Mouse (Mus musculus): ENCODE measurements around the gene Tardbp. TPM values are rescaled to one million over a fixed set of nuclear protein-coding genes. Genes with fewer than 3 reads are reported as not detected.

Tardbp gene
- polyA plus RNA-seq, 1 experiment: 198 TPM

GRCm38 (mm10) chr4:148635309-148635708 is 8.5 kb upstream of the Tardbp start:
- Histone ChIP-seq H3K79me2 (ENCODE audit: control insufficient read depth, insufficient read depth) (no peaks in the 10 kb centered on the region), H3K79me3 (ENCODE audit: low read depth) (no peaks in the 10 kb centered on the region), H3K4me3 (ENCODE audit: insufficient read depth, poor library complexity, severe bottlenecking) (no peak overlapping the region), H3K36me3 (ENCODE audit: control insufficient read depth, insufficient read depth) (no peaks in the 10 kb centered on the region), H3K27me3 (ENCODE audit: control insufficient read depth, insufficient read depth, insufficient read length) (no peaks in the 10 kb centered on the region), H3ac (ENCODE audit: control insufficient read depth, insufficient read length, low read depth) (no peak overlapping the region)
- TF ChIP-seq FOSL1 (IDR thresholded peaks at IDR 0.05; ENCODE audit: insufficient read depth, low read length, poor library complexity, severe bottlenecking) (no peak), CTCF (IDR thresholded peaks at IDR 0.05; ENCODE audit: control insufficient read depth, insufficient read depth, insufficient read length) (no peak), CEBPB (IDR thresholded peaks at IDR 0.05; ENCODE audit: low read depth) (no peak), MYOD1 (IDR thresholded peaks at IDR 0.05; ENCODE audit: control insufficient read depth, insufficient read length, low read depth) (no peak), MAX (IDR thresholded peaks at IDR 0.05) (no peak), USF1 (IDR thresholded peaks at IDR 0.05; ENCODE audit: low read depth) (no peak), MYOG (IDR thresholded peaks at IDR 0.05; ENCODE audit: control insufficient read depth, extremely low read depth, insufficient read length) (no peak)

GRCm38 (mm10) chr4:148633395-148634061 is 6.7 kb upstream of the Tardbp start:
- Histone ChIP-seq H3K79me3 (ENCODE audit: low read depth) (no peaks in the 10 kb centered on the region), H3K36me3 (ENCODE audit: control insufficient read depth, insufficient read depth) (no peaks in the 10 kb centered on the region), H3K79me2 (ENCODE audit: control insufficient read depth, insufficient read depth) (no peaks in the 10 kb centered on the region), H3K27me3 (ENCODE audit: control insufficient read depth, insufficient read depth, insufficient read length) (no peaks in the 10 kb centered on the region), H3K4me3 (ENCODE audit: insufficient read depth, poor library complexity, severe bottlenecking) (no peak overlapping the region), H3ac (ENCODE audit: control insufficient read depth, insufficient read length, low read depth) (no peak overlapping the region)
- no peak for TF ChIP-seq MAX (IDR thresholded peaks at IDR 0.05)
- no peak for TF ChIP-seq FOSL1 (IDR thresholded peaks at IDR 0.05; ENCODE audit: insufficient read depth, low read length, poor library complexity, severe bottlenecking)
- TF ChIP-seq MYOG (IDR thresholded peaks at IDR 0.05; ENCODE audit: control insufficient read depth, extremely low read depth, insufficient read length): no peak
- TF ChIP-seq USF1 (IDR thresholded peaks at IDR 0.05; ENCODE audit: low read depth): no peak
- TF ChIP-seq CTCF (IDR thresholded peaks at IDR 0.05; ENCODE audit: control insufficient read depth, insufficient read depth, insufficient read length): no peak
- no peak for TF ChIP-seq CEBPB (IDR thresholded peaks at IDR 0.05; ENCODE audit: low read depth)
- TF ChIP-seq MYOD1 (IDR thresholded peaks at IDR 0.05; ENCODE audit: control insufficient read depth, insufficient read length, low read depth): no peak

GRCm38 (mm10) chr4:148632013-148632692 is 5.3 kb upstream of the Tardbp start:
- H3ac ChIP-seq (ENCODE audit: control insufficient read depth, insufficient read length, low read depth): no peak overlapping the region
- TF ChIP-seq MYOD1 (IDR thresholded peaks at IDR 0.05; ENCODE audit: control insufficient read depth, insufficient read length, low read depth) (no peak), MYOG (IDR thresholded peaks at IDR 0.05; ENCODE audit: control insufficient read depth, extremely low read depth, insufficient read length) (no peak), USF1 (IDR thresholded peaks at IDR 0.05; ENCODE audit: low read depth) (no peak), MAX (IDR thresholded peaks at IDR 0.05) (no peak), CEBPB (IDR thresholded peaks at IDR 0.05; ENCODE audit: low read depth) (no peak), FOSL1 (IDR thresholded peaks at IDR 0.05; ENCODE audit: insufficient read depth, low read length, poor library complexity, severe bottlenecking) (no peak), CTCF (IDR thresholded peaks at IDR 0.05; ENCODE audit: control insufficient read depth, insufficient read depth, insufficient read length) (no peak)
- no peaks in the 10 kb centered on the region for H3K79me3 ChIP-seq (ENCODE audit: low read depth)
- no peak overlapping the region for H3K4me3 ChIP-seq (ENCODE audit: insufficient read depth, poor library complexity, severe bottlenecking)
- H3K36me3 ChIP-seq (ENCODE audit: control insufficient read depth, insufficient read depth): no peaks in the 10 kb centered on the region
- H3K79me2 ChIP-seq (ENCODE audit: control insufficient read depth, insufficient read depth): no peaks in the 10 kb centered on the region
- no peaks in the 10 kb centered on the region for H3K27me3 ChIP-seq (ENCODE audit: control insufficient read depth, insufficient read depth, insufficient read length)

- no peaks in the 10 kb centered on the region for H3K27me3 ChIP-seq (ENCODE audit: control insufficient read depth, insufficient read depth, insufficient read length)
- peaks cover 29% of the 10 kb centered on the region for H3K36me3 ChIP-seq (ENCODE audit: control insufficient read depth, insufficient read depth)
- TF ChIP-seq CTCF (IDR thresholded peaks at IDR 0.05; ENCODE audit: control insufficient read depth, insufficient read depth, insufficient read length): no peak
- TF ChIP-seq MAX (IDR thresholded peaks at IDR 0.05): no peak
- TF ChIP-seq CEBPB (IDR thresholded peaks at IDR 0.05; ENCODE audit: low read depth): no peak
- no peak for TF ChIP-seq USF1 (IDR thresholded peaks at IDR 0.05; ENCODE audit: low read depth)
- no peak for TF ChIP-seq MYOG (IDR thresholded peaks at IDR 0.05; ENCODE audit: control insufficient read depth, extremely low read depth, insufficient read length)
- peaks cover 44% of the 10 kb centered on the region for H3K79me2 ChIP-seq (ENCODE audit: control insufficient read depth, insufficient read depth)
- H3K79me3 ChIP-seq (ENCODE audit: low read depth): peaks cover 39% of the 10 kb centered on the region
- H3K4me3 ChIP-seq (ENCODE audit: insufficient read depth, poor library complexity, severe bottlenecking): no peak overlapping the region
- no peak overlapping the region for H3ac ChIP-seq (ENCODE audit: control insufficient read depth, insufficient read length, low read depth)
Observed at GRCm38 (mm10) chr4:148627246-148627645, 427 bp upstream of the Tardbp start.

- Histone ChIP-seq H3K4me3 (ENCODE audit: insufficient read depth, poor library complexity, severe bottlenecking) (peak overlapping the region; percentile 89), H3ac (ENCODE audit: control insufficient read depth, insufficient read length, low read depth) (peak overlapping the region; percentile 96), H3K79me3 (ENCODE audit: low read depth) (peaks cover 51% of the 10 kb centered on the region), H3K27me3 (ENCODE audit: control insufficient read depth, insufficient read depth, insufficient read length) (no peaks in the 10 kb centered on the region), H3K79me2 (ENCODE audit: control insufficient read depth, insufficient read depth) (peaks cover 57% of the 10 kb centered on the region), H3K36me3 (ENCODE audit: control insufficient read depth, insufficient read depth) (peaks cover 41% of the 10 kb centered on the region)
- TF ChIP-seq FOSL1 (IDR thresholded peaks at IDR 0.05; ENCODE audit: insufficient read depth, low read length, poor library complexity, severe bottlenecking): no peak
- no peak for TF ChIP-seq USF1 (IDR thresholded peaks at IDR 0.05; ENCODE audit: low read depth)
- peak; percentile 38 for TF ChIP-seq MAX (IDR thresholded peaks at IDR 0.05)
- TF ChIP-seq MYOG (IDR thresholded peaks at IDR 0.05; ENCODE audit: control insufficient read depth, extremely low read depth, insufficient read length): no peak
- no peak for TF ChIP-seq MYOD1 (IDR thresholded peaks at IDR 0.05; ENCODE audit: control insufficient read depth, insufficient read length, low read depth)
Observed at GRCm38 (mm10) chr4:148625756-148626622, 830 bp downstream of the Tardbp start.

All from C2C12 (cell line).